Mouse (Mus musculus): Measurements from ENCODE around the gene Fignl2. TPM values are rescaled to one million over a fixed set of nuclear protein-coding genes. Genes with fewer than 3 reads are reported as not detected.

The Fignl2 gene
- polyA plus RNA-seq, 1 experiment from 2014 or later, result 0.13 TPM

DNA sequence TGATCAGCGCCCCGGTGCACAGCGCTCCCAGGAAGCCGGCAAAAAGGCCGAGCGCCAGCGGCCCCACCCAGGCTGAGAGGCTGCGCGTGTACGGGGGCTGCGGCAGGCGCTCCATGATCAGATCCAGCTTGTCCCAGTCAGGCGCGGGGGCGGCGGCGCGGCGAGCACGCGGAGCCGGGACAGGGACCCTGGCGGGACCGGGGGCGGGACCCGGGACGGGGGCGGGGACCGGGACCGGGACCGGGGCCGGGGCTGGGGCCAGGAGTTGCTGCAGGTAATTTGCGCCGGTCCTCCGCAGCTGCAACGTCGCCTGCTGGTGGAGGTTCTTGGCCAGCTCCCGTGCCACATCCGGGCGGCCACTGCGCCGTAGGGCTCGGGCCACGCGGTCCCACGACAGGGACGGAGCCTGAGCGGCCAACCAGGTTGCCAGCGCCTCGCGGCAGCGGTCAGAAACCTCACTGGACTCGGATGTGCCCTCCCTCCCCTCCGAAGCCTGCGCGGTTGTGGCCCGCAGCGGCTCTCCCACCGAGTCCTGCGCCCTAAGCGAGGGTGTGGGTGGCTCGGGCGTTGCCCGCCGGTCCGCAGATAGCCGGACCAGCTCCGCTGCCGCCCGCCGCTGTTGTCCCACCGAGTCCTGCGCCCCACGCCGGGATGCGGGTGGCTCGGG is 31.7 kb downstream of the Fignl2 start:
- under 1% methylated on average over 67 of the region's 77 CpGs for WGBS (ENCODE audit: insufficient replicate concordance)
- peaks cover 97% of the 10 kb centered on the region for H3K27me3 ChIP-seq
- H3K9me3 ChIP-seq (replicated peaks), result no peaks in the 10 kb centered on the region
- H3K4me3 ChIP-seq (replicated peaks), result peak overlapping the region; percentile 40
- no peak for DNase-seq
- H3K4me1 ChIP-seq (replicated peaks), result no peaks in the 10 kb centered on the region
- H3K4me2 ChIP-seq, result peak overlapping the region; percentile 62
- H3K9ac ChIP-seq, result no peak overlapping the region
- ATAC-seq (ENCODE audit: low read depth), result no peak
- no peak overlapping the region for H3K27ac ChIP-seq
- H3K36me3 ChIP-seq, result no peaks in the 10 kb centered on the region

DNA sequence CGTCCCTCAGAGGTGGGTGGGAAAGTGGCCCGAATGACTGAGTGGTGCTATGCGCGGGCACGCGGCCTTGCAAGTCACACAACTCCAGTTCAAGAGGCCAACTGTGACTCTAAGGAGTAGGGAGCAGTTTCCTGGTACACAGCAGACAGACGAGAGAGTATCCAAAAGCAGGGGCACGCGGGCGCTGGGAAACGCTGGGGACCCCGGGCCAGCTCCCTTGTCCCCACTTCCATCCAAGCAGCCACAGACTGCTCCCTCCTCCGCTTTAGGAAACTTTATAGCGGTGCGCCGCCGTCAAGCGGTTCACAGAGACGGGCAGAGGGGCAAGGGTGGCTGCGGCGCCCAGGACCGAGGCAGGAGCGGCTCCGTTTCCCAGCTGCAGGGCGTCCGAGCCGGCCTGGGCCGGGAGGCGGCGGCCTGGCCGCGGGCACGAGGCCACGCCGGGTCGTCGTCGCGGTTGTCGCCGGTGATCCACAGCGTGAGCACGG is 32.3 kb downstream of the Fignl2 start:
- Histone ChIP-seq H3K9ac (no peak overlapping the region), H3K4me2 (peak overlapping the region; percentile 62), H3K9me3 (replicated peaks) (no peaks in the 10 kb centered on the region), H3K27me3 (peaks cover 96% of the 10 kb centered on the region), H3K36me3 (no peaks in the 10 kb centered on the region), H3K4me3 (replicated peaks) (peak overlapping the region; percentile 40), H3K4me1 (replicated peaks) (no peaks in the 10 kb centered on the region), H3K27ac (no peak overlapping the region)
- no peak for DNase-seq
- WGBS (ENCODE audit: insufficient replicate concordance), result 2% methylated on average over 43 of the region's 43 CpGs
- ATAC-seq (ENCODE audit: low read depth), result no peak

DNA sequence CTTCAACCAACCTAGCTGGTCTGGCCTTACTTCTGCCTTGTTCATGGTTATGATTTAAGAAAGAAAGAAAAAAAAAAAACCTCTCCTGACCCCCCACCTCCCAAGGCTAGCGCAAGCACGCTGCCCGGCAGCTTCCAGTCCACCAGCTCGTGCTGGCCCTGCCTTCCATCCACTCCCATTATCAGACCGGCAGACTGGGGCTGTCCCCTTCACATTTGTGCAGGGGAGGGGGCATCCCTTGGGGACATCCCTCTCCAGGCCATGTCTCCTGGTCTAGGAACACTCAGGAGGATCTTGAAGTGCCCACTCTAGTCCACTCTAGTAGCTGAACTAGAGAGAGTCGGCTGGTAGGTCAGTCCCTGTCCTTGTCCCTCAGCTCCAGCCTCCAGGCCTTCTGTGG is 33.8 kb downstream of the Fignl2 start:
- Histone ChIP-seq H3K36me3 (no peaks in the 10 kb centered on the region), H3K4me2 (no peak overlapping the region), H3K27ac (no peak overlapping the region), H3K9me3 (replicated peaks) (no peaks in the 10 kb centered on the region), H3K4me1 (replicated peaks) (no peaks in the 10 kb centered on the region), H3K4me3 (replicated peaks) (no peak overlapping the region), H3K9ac (no peak overlapping the region), H3K27me3 (peaks cover 96% of the 10 kb centered on the region)
- DNase-seq (no peak), ATAC-seq (ENCODE audit: low read depth) (no peak)
- 54% methylated on average over 6 of the region's 6 CpGs for WGBS (ENCODE audit: insufficient replicate concordance)

DNA sequence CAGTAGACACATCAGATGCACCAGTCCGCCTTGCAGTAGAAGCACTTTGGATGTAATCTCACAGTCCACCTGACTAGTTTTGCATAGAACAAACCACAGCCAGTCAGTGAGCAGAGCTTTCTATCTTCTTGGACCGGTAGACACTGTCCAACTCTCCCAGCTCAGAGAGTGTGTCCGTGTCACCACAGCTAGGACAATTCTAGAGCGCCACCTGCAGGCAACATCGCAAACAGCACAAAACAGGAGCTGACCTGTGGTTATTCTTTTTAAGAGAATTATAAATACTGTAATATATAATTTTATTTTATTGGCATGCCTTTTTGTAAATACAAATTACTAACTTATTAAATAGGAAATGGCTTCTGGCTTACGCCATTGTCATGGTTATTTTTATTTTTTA is 35.8 kb downstream of the Fignl2 start:
- WGBS (ENCODE audit: insufficient replicate concordance), result 20% methylated on average over 6 of the region's 6 CpGs
- H3K36me3 ChIP-seq, result no peaks in the 10 kb centered on the region
- no peak for DNase-seq
- no peak overlapping the region for H3K4me2 ChIP-seq
- no peaks in the 10 kb centered on the region for H3K4me1 ChIP-seq (replicated peaks)
- ATAC-seq (ENCODE audit: low read depth), result no peak
- no peak overlapping the region for H3K9ac ChIP-seq
- peaks cover 94% of the 10 kb centered on the region for H3K27me3 ChIP-seq
- no peak overlapping the region for H3K27ac ChIP-seq
- no peak overlapping the region for H3K4me3 ChIP-seq (replicated peaks)
- H3K9me3 ChIP-seq (replicated peaks), result no peaks in the 10 kb centered on the region

DNA sequence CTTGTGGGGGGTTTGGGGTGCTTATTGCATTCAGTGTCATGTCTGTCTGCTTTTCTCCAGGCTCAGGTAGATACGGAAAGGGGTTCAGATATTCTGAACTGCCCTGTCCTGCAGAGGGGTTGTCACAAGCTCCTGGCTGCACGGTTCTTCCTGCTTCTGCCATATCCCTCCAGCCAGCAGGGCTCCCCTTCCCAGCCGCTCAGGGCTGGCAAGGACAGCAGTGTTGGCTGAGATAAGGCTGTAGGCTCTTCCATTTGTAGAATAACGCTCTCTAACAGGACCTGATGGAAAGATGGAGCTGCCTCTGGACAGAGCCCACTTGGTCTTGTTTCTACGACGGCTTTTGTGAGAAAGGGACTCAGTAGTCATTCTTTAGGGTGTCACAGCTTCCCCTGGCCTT is 36.4 kb downstream of the Fignl2 start:
- DNase-seq (no peak), ATAC-seq (ENCODE audit: low read depth) (no peak)
- Histone ChIP-seq H3K9me3 (replicated peaks) (no peaks in the 10 kb centered on the region), H3K36me3 (no peaks in the 10 kb centered on the region), H3K4me3 (replicated peaks) (no peak overlapping the region), H3K27me3 (peaks cover 88% of the 10 kb centered on the region), H3K9ac (no peak overlapping the region), H3K4me1 (replicated peaks) (no peaks in the 10 kb centered on the region), H3K27ac (no peak overlapping the region), H3K4me2 (no peak overlapping the region)
- WGBS (ENCODE audit: insufficient replicate concordance), result 37% methylated on average over 6 of the region's 6 CpGs

DNA sequence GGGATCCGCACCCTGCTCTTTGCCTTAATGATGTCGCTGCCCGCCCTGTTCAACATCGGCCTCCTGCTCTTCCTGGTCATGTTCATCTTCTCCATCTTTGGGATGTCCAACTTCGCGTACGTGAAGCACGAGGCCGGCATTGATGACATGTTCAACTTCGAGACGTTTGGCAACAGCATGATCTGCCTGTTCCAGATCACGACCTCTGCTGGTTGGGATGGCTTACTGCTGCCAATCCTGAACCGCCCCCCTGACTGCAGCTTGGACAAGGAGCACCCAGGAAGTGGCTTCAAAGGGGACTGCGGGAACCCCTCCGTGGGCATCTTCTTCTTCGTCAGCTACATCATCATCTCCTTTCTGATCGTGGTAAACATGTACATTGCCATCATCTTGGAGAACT is 38.7 kb downstream of the Fignl2 start:
- Histone ChIP-seq H3K4me1 (replicated peaks) (no peaks in the 10 kb centered on the region), H3K9ac (no peak overlapping the region), H3K36me3 (no peaks in the 10 kb centered on the region), H3K27me3 (peaks cover 73% of the 10 kb centered on the region), H3K4me3 (replicated peaks) (no peak overlapping the region), H3K4me2 (no peak overlapping the region), H3K9me3 (replicated peaks) (no peaks in the 10 kb centered on the region), H3K27ac (no peak overlapping the region)
- 37% methylated on average over 17 of the region's 17 CpGs for WGBS (ENCODE audit: insufficient replicate concordance)
- no peak for ATAC-seq (ENCODE audit: low read depth)
- DNase-seq, result no peak

DNA sequence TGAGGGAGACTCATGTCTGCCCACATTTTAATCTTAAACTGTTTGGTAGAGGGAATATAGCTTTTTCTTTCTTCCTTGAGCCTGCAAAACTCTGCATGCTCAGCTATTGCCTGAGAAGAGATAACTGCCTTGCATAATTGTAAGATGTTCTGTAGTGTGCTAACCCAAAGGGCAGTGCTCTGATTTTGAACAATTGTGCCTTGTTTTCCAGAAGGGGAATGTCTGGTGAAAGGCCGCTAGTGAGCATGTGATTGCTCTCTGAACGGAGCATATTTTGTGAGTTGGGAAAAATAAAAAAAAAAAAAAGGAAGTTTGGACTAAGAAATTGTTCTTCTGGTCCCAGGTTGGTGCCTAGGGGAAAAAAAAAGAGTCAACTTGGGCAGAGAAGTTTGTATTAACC is 49.4 kb downstream of the Fignl2 start:
- 63% methylated on average over 2 of the region's 2 CpGs for WGBS (ENCODE audit: insufficient replicate concordance)
- no peak for DNase-seq
- Histone ChIP-seq H3K4me1 (replicated peaks) (no peaks in the 10 kb centered on the region), H3K9ac (no peak overlapping the region), H3K27ac (no peak overlapping the region), H3K4me3 (replicated peaks) (no peak overlapping the region), H3K36me3 (no peaks in the 10 kb centered on the region), H3K4me2 (no peak overlapping the region), H3K27me3 (peaks cover 29% of the 10 kb centered on the region), H3K9me3 (replicated peaks) (no peaks in the 10 kb centered on the region)
- ATAC-seq (ENCODE audit: low read depth), result no peak

DNA sequence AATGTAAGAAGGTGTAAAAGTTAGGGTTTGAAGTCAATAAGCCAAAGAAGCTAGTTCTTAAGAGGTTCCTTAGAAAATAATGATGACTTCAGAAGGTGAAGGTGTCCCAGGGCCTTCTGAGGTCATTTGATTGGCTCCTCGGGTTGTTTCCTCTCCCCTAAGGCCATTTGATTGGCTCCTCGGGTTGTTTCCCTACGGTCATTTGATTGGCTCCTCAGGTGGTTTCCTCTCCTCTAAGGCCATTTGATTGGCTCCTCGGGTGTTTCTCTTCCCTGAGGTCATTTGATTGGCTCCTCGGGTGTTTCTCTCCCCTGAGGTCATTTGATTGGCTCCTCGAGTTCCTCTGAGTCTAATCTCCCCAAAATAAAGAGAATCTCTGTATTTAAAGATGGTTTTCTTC is 67.0 kb downstream of the Fignl2 start:
- no peak overlapping the region for H3K9ac ChIP-seq
- DNase-seq (no peak), ATAC-seq (ENCODE audit: low read depth) (no peak)
- no peaks in the 10 kb centered on the region for H3K36me3 ChIP-seq
- no peaks in the 10 kb centered on the region for H3K4me1 ChIP-seq (replicated peaks)
- H3K27ac ChIP-seq, result no peak overlapping the region
- H3K4me3 ChIP-seq (replicated peaks), result no peak overlapping the region
- WGBS (ENCODE audit: insufficient replicate concordance), result 56% methylated on average over 6 of the region's 6 CpGs
- H3K4me2 ChIP-seq, result no peak overlapping the region
- H3K27me3 ChIP-seq, result peaks cover 4% of the 10 kb centered on the region; the same call in 1 of the 2 replicates
- no peaks in the 10 kb centered on the region for H3K9me3 ChIP-seq (replicated peaks)

DNA sequence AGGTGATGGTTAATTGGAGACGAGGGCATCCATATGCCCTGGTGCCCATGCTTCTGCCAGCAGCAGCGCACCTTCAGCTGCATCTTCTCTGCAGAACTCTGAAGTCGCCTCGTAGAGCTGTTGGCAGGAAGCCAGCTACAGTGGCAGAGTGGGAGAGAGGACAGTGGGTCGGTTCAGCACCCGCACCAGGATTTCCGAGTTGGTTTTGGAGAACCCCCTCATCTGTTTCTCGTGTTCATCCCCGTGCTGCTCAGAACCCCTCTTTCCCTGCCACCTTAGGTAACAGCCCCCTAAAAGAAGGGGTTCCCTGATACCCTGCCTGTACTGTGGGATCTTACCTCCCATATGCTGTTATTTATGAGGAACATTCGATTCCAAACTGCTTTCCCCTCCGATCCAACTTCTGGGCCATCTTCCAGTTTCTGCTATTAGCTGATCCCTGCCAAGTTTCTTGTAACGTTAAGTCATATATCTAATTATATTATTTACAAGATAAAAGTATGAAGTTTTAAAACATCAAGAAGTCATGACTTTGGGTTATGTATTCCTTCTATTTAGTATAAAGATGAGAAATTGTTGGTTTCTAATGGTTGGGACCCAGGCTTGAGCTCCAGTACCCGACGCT is 69.9 kb downstream of the Fignl2 start:
- H3K9me3 ChIP-seq (replicated peaks), result no peaks in the 10 kb centered on the region
- H3K36me3 ChIP-seq, result no peaks in the 10 kb centered on the region
- no peak overlapping the region for H3K9ac ChIP-seq
- no peak for DNase-seq
- peaks cover 16% of the 10 kb centered on the region for H3K27me3 ChIP-seq
- H3K4me1 ChIP-seq (replicated peaks), result no peaks in the 10 kb centered on the region
- no peak overlapping the region for H3K4me2 ChIP-seq
- no peak for ATAC-seq (ENCODE audit: low read depth)
- 73% methylated on average over 14 of the region's 14 CpGs for WGBS (ENCODE audit: insufficient replicate concordance)
- no peak overlapping the region for H3K27ac ChIP-seq
- no peak overlapping the region for H3K4me3 ChIP-seq (replicated peaks)

DNA sequence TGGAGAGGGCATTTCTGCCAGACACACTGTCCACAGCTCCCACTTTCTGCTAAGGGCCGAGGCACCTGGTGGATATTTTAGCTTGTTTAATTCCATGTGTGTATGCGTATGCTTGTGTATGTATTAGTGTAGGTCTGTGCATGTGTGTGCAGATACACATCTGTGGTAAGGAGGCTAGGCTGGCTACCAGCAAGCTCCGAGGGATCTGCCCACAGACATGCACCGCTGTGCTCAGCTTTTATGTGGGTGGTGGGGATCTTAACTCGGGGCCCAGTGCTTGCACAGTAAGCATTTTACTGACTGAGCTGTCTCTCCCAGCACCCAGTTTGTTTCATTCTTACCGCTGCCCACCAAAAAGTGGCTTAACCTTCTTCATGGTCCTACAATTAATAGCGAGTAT is 71.1 kb downstream of the Fignl2 start:
- peaks cover 16% of the 10 kb centered on the region for H3K27me3 ChIP-seq
- no peak for ATAC-seq (ENCODE audit: low read depth)
- DNase-seq, result no peak
- no peaks in the 10 kb centered on the region for H3K4me1 ChIP-seq (replicated peaks)
- no peak overlapping the region for H3K4me3 ChIP-seq (replicated peaks)
- H3K27ac ChIP-seq, result no peak overlapping the region
- H3K9ac ChIP-seq, result no peak overlapping the region
- no peaks in the 10 kb centered on the region for H3K36me3 ChIP-seq
- H3K9me3 ChIP-seq (replicated peaks), result no peaks in the 10 kb centered on the region
- 54% methylated on average over 7 of the region's 7 CpGs for WGBS (ENCODE audit: insufficient replicate concordance)
- H3K4me2 ChIP-seq, result no peak overlapping the region

DNA sequence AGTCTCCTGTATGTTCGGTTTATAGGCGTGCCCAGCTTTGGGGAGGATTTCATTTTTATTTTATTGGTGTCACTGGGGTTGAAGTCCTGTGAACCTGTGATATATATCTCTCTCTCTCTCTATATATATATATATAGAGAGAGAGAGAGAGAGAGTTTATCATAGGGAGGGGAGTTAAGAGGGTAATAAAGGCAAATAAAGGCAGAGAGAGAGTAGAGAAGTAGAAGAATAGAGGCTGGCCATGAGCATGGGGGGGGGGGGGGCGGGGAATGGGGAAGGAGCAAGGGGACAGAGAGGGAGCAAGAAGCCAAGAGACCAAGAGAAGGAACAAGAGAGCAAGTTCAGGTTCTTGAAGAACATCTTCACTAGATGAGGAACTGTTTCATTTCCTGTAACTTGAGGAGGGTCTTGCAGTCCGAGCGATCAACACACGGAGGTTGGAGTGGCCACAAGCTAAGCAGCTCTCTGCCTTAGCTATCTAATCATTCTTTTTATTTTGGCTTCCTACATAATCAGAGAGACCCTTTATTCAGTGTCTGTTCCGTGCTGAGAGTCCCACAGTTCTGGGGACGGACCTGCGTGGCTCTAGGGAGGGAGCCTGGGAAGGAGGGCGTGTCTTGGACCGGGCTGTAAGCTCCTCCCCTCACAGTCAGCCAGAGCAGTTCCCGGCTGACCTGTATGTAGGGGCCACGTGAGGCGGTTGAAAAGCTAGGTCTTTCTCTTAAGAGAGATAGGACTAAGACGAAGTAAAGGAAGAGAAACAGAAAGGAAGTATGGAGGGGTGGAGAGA is 71.9 kb downstream of the Fignl2 start:
- Histone ChIP-seq H3K9me3 (replicated peaks) (no peaks in the 10 kb centered on the region), H3K36me3 (no peaks in the 10 kb centered on the region), H3K4me2 (peak overlapping the region; percentile 46), H3K27ac (no peak overlapping the region), H3K4me3 (replicated peaks) (peak overlapping the region; percentile 36), H3K27me3 (peaks cover 16% of the 10 kb centered on the region), H3K4me1 (replicated peaks) (no peaks in the 10 kb centered on the region), H3K9ac (no peak overlapping the region)
- DNase-seq (no peak), ATAC-seq (ENCODE audit: low read depth) (no peak)
- WGBS (ENCODE audit: insufficient replicate concordance), result 11% methylated on average over 14 of the region's 15 CpGs

Measured in liver, embryonic 13.5 days (tissue).